Mouse (Mus musculus) lung, postnatal 0 days (tissue): ENCODE measurements around the gene Ints14.

ENCODE experiments used
- CTCF ChIP-seq: IDR thresholded peaks from 2 replicates; pipeline ENCODE4 v1.5.1; 2016; ENCODE audit warnings: antibody characterized with exemption, mild to moderate bottlenecking
- EP300 ChIP-seq: IDR thresholded peaks from 2 replicates; pipeline ENCODE4 v1.6.1; 2016; ENCODE audit warnings: antibody characterized with exemption, mild to moderate bottlenecking, control low read depth

DNA sequence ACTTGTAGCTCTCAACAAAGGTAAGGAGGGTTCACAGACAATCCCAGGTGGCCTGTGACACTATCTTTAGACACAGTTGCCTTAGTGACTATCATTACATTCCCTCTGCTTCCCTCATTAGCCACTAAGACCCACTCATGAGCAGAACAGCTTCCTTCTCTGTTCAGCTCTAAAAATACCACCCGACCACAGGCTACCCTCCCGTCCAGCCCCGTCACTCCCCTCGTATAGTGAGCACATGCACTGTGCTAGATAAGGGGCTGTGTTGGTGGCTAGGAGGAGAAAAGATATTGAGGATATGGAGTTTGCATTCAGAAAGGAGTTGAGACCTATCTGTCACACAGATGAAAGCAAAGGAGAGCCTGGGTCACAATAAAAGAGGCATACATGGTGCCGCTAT lies 22.2 kb upstream of the Ints14 start:
- TF ChIP-seq CTCF (no peak), EP300 (no peak)
